Mouse (Mus musculus) urinary bladder, postnatal 36 days (tissue): ENCODE results near the gene Gm9045.
A peak's percentile ranks its signal among the peaks of the same experiment; 100 is the strongest.
"Not testable (repeated sequence)": the region's sequence is repeated elsewhere in the genome, so short reads cannot be mapped to it uniquely, and the experiment has no call there.

Experiments used
- DNase-seq, 2 experiments: peaks; one replicate each; pipeline ENCODE4 v3.0.0; 2022; ENCODE audit warnings: low spot score in 2 of 2, mixed read lengths in 1 of 2

The Gm9045 gene

GRCm38 (mm10) chr10:118337731-118338130 is at the start of gene Gm9045:
Gm9045 (minus strand) TSS chr10:118337831.
- not testable (repeated sequence) for DNase-seq

DNA sequence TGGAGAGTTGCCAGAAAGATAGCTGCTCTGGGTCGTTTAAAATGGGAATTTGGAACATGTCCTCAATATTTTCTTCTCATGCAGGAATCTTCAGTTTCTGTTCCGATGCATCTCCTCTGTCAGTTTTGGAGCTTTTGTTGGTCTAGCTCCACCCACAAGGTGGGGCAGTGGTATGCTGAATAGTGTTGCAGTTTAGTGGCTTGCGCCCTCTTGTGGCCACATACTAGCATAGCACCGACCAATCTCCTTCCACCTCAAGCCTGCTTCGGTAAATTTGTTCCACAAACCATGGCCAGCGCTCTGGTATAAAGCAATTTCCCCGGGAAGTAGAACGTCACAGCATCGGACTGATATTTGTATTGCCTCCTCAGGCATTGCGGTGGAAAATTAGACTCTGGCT is 32.8 kb upstream of the Gm9045 start:
- peak; percentile 76 to 77 for DNase-seq

- no peak for DNase-seq
Measured at GRCm38 (mm10) chr10:118369518-118369917, 31.9 kb upstream of the Gm9045 start.

DNA sequence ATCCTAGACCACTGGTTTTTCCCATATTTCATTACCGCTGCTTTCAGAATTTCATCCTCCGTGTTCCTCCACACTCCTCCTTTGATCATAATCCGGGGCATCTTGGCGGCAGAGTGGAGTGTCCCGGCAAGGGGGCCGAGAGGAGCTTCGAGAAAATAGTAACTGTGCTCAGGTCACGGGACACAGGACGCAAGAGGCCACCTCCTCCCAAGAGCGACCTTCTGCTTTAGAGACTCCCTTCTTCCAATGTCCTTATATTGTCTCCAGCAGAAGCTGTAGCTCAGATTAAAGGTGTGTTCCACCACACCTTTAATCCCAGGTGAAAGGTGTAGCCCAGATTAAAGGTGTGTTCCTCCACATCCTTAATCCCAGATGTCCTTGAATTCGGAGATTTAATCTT is 16.4 kb upstream of the Gm9045 start, which contains the start of gene Gm9049:
TSS of gene Gm9049 (minus strand) at position 101 of the 400 bp plus-strand sequence.
- DNase-seq = not testable (repeated sequence)

GRCm38 (mm10) chr10:118348579-118348978 is 10.9 kb upstream of the Gm9045 start, which contains the start of gene Gm9048:
Gm9048 (minus strand) TSS chr10:118348679.
- DNase-seq = not testable (repeated sequence)

DNA sequence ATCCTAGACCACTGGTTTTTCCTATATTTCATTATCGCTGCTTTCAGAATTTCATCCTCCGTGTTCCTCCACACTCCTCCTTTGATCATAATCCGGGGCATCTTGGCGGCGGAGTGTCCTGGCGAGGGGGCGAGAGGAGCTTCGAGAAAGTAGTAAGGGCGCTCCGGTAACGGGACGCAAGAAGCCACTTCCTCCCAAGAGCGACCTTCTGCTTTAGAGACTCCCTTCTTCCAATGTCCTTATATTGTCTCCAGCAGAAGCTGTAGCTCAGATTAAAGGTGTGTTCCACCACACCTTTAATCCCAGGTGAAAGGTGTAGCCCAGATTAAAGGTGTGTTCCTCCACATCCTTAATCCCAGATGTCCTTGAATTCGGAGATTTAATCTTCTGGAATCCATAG is 5.5 kb upstream of the Gm9045 start, which contains the start of gene Gm9046:
TSS of gene Gm9046 (minus strand) at position 101 of the 400 bp plus-strand sequence.
- DNase-seq = not testable (repeated sequence)

GRCm38 (mm10) chr10:118332308-118332707 is 5.3 kb downstream of the Gm9045 start, which contains the start of gene Gm9044:
Gm9044 (minus strand) TSS chr10:118332408.
- DNase-seq = not testable (repeated sequence)

DNA sequence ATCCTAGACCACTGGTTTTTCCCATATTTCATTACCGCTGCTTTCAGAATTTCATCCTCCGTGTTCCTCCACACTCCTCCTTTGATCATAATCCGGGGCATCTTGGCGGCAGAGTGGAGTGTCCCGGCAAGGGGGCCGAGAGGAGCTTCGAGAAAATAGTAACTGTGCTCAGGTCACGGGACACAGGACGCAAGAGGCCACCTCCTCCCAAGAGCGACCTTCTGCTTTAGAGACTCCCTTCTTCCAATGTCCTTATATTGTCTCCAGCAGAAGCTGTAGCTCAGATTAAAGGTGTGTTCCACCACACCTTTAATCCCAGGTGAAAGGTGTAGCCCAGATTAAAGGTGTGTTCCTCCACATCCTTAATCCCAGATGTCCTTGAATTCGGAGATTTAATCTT is 10.8 kb downstream of the Gm9045 start, which contains the start of gene Gm9040:
TSS of gene Gm9040 (minus strand) at position 101 of the 400 bp plus-strand sequence.
- not testable (repeated sequence) for DNase-seq

- no peak for DNase-seq
Measured at GRCm38 (mm10) chr10:118319024-118319423, 18.6 kb downstream of the Gm9045 start.

GRCm38 (mm10) chr10:118302133-118302532 is 35.5 kb downstream of the Gm9045 start:
- not testable (repeated sequence) for DNase-seq

DNA sequence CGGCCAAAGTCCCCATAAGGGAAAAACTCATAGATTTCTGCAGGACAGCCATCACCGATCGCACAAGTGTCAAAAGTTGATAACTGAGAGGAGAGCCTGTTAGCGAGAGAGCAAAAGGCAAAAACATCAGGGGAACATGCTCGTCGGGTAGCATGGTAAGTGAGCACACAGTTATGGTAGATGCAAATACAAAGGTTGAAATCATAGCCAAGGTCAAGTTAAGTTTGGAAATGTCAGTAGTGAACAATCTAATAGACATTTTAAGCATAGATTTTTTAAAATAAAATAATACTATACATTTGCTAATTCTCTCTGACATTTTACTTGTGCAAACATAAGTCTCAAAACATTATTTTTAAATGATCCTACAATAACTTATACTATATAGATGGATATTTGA is 42.7 kb downstream of the Gm9045 start, which contains the start of gene Iltifb:
TSS of gene Iltifb (minus strand) at position 101 of the 400 bp plus-strand sequence.
- DNase-seq = no peak
